Mouse (Mus musculus) layer of hippocampus, adult 9-10 months (tissue): ENCODE results near the gene Ganab.
A peak's percentile ranks its signal among the peaks of the same experiment; 100 is the strongest.
"Not testable (repeated sequence)": the region's sequence is repeated elsewhere in the genome, so short reads cannot be mapped to it uniquely, and the experiment has no call there.

Experiments used
- DNase-seq: peaks from one replicate; pipeline ENCODE4 v3.0.0; 2022; ENCODE audit warnings: low spot score

Gene Ganab

DNA sequence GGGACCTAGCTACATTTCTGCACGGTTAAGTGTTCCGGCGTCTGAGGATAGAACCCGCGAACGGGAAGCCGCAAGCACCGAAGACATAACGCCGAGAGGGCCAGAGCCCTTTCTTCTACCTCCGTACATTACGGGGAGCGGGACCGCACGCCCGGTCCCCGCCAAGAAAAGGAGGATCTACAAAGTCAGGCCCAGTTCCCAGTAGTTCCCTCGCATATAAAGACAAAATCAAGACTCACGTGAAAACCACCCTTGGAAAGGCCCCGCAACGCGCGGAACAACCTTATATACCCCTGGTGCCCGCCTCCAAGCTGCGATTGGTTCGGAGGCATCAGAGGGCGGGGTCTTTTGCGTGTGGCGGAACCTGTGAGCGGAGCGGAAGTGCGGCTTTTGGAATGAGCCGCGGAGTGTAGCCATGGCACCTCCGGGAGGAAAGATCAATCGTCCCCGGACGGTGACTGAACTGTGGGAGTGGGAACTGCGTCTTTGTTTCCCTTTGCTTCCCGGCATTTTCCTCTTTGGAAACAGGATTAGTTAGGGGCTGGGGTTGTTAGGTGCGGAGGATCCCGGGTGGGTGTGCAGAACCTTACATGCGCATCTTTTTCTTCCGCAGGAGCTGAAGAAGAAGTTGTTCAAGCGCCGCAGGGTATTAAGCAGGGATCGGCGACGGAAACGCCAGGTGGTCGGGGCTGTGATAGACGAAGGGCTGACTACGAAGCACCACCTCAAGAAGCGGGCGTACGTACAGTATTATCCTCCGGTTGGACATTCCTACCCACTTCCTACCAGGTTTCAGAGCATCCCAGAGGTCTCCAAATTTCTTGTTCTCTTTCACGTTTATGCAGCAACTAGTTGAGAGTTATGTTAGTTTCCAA, 9.1 kb upstream of the Ganab start, which contains the start of the genes 1810009A15Rik and Gm49416:
TSS of gene 1810009A15Rik (plus strand) at position 343 of the 875 bp plus-strand sequence.
TSS of gene Gm49416 (plus strand) at position 416 of the 875 bp plus-strand sequence.
- peak; percentile 87 for DNase-seq

DNA sequence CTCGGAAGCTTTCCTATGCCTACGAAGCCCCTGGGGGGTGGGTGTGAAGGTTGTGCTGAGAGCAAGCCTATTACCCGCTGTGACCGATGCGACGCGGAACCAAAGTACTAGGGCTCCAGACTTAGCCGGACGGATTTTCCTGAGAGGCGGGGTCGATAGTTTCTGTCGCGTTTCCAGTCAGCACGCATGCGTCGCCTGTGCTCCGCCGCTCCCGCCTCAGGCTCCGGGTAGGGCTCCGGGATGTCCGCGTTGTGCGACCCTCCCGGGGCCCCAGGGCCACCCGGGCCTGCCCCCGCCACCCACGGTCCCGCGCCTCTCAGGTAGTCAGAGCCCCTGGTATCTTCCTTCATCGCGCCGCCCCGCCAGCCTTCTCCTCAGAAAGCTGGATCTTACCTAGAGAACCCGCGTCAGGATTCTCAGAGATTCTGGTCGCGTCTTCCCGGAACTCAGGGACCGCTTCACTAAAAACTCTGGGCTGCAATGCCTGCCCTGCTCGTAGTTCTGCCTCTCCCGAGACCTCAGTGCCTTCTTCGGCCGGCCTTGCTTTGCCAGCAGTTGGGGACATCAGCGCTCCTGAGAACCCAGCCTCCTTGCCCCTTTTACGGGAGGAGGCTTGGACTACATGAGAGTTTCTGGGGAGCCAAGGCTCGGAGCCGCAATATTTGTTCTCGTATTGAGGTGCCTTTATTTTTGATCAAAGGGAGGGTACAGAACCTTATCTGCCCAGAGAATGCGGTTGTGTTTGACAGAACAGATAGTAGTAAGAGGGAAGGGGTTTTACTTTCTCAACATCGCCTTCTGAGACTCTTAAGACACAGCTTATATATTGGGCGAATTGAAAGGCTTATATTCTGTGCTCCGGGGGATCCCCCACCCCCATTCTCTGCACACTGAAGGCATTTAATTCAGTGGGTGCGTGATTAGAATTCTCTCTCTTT, 4.8 kb upstream of the Ganab start, which contains the start of gene Ints5:
TSS of gene Ints5 (plus strand) at position 177 of the 938 bp plus-strand sequence.
- DNase-seq: peak; percentile 55

DNA sequence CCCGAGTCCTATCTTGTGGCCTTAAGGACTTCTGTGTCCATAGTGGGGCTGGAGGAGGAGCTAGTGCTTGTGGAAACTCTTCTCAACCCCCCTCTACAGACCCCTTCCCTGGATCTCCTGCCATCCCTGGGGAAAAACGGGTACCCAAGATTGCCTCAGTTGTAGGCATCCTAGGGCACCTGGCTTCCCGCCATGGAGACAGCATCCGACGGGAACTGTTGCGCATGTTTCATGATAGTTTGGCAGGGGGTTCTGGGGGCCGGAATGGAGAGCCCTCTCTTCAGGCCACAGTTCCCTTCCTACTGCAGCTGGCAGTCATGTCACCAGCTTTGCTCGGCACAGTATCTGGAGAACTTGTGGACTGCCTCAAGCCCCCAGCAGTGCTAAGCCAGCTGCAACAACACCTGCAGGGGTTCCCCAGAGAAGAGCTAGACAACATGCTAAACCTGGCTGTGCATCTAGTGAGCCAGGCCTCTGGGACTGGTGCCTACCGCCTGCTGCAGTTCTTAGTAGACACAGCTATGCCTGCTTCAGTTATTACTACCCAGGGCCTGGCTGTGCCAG, 2.4 kb upstream of the Ganab start:
- no peak for DNase-seq

DNA sequence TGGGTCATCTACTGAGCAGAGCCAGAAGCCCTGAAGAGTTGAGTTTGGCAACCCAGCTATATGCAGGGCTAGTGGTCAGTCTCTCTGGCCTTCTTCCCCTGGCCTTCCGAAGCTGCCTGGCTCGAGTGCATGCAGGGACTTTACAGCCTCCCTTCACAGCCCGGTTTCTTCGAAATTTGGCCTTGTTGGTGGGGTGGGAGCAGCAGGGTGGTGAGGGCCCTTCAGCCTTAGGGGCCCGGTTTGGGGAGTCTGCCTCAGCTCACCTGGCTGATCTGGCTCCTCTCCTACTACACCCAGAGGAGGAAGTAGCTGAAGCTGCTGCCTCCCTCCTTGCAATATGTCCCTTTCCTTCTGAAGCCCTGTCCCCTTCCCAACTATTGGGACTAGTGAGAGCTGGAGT, 1.6 kb upstream of the Ganab start:
- DNase-seq: not testable (repeated sequence)

DNA sequence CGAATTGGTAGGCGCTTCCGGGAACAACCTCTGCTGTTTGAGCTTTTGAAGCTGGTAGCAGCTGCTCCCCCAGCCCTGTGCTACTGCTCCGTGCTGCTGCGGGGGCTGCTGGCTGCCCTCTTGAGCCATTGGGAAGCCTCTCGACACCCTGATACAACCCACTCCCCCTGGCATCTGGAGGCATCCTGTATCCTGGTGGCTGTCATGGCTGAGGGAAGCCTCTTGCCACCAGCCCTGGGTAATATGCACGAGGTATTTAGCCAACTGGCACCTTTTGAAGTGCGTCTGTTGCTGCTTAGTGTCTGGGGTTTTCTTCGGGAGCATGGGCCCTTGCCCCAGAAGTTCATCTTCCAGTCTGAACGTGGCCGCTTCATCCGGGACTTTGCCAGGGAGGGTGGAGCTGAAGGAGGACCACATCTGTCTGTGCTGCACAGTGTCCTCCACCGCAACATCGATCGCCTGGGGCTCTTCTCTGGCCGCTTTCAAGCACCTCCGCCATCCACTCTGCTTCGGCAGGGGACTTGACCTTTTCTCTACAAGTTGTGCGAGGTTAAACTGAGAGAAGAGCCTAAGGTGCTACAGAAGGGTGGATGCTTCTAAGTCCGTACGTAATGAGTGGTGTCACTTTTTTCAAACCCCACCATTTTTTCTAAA, 533 bp upstream of the Ganab start:
- not testable (repeated sequence) for DNase-seq

DNA sequence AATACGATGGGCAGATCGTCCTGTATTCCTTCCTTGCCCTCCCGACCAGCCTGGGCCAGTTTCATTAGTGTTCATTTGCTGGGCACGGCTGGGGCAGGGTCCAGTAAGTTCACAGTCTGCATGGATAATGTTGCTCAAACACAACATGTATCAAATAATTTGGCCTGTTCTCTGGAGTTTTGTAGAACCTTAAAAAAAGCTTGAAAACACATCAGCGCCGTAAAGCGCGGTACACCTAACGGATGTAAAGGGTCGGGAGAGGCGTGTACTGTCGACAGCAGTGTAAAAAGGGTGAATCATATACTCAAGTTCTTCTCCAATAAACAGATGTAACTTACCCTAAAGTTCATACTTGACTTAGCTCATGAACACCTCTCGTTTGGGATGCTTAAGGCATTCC, 705 bp downstream of the Ganab start:
- DNase-seq: no peak

DNA sequence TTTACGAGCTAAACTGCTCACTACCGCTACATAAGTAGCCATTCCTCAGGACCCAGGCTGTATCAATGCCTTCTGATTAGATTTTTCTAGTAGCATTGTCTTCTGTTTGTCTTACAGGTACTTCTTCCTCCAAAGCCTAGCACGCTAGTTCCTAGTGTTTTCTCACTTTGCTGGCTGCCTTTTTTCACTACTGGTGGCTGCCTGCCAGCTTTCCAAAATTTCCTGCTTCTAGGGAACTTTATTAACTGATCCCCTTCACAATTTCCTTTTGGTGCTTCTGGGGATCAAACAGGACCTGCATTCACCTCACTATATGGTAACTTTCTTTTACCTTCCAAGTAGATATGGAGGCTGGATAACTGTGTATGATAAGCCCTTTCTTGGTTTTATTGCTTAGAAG, 1.2 kb downstream of the Ganab start:
- no peak for DNase-seq

DNA sequence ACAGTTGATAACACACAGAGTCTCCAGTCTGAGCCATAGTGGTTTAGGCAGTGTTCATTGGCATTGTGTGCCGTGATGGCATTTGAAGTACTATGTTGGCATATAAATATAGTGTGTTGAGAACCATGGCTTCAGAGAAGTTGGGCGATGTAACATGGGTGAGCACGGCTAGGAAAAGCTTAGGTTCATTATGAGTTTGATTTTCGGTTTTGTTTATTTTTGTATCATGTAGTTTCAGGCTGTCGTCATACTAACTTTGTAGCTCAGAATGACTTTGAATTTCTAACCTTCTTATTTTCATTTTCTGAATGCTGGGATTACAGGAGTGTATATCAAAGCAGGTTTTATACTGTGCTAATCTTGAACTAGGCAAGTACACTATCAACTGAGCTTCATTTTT, 5.5 kb downstream of the Ganab start:
- no peak for DNase-seq

DNA sequence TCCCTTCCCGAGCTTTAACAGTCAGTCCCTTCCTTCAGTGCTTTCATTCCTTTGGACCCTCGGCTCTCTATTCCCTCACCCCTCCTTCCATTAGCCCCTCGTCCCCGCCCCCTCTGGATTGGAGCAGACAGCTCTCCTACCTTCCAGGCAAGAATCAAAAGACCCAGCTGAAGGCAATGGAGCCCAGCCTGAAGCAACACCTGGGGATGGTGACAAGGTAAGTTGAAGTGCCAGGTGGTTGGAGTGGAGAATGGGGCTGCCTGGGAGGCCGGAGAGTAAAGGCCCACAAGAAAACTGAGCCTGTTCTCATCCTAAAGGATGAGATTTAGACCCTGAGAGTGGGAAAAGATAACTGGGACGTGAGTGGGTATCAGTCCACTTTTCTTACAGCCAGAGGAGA, 10.7 kb downstream of the Ganab start:
- no peak for DNase-seq

DNA sequence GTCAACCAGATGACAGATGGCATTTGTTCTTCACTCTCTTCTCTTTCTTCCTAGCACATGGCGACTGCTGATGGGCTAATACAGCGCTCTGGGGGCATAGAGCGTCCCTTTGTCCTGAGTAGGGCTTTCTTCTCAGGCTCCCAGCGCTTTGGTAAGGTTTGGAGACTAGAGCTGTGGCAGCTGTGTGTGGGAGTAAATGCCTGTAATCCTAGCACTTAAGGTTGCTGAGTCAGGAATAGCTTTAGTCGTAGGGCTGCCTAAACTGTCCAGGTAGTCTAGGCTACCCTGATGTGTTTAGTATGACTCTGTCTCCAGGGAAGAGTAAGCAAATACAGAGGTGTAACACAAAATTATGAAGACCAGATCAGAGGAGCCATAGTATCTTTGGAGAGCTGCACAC, 13.9 kb downstream of the Ganab start:
- no peak for DNase-seq

DNA sequence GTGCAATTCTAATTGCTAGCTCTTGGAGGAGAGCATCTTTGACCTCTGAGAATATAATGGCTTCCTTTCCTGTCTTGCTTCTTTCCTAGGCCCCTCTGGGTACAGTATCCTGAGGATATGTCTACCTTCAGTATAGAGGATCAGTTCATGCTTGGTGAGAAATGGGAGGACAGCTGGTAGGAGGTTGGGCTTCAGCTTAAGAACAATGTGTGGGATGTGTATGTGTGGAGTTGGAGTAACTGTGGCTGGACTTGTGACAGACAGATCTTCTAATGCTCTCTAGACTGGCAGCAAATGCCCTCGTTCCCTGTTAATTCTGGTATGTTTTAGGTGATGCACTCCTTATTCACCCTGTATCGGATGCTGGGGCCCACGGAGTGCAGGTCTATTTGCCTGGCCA, 16.3 kb downstream of the Ganab start:
- peak; percentile 15 for DNase-seq

DNA sequence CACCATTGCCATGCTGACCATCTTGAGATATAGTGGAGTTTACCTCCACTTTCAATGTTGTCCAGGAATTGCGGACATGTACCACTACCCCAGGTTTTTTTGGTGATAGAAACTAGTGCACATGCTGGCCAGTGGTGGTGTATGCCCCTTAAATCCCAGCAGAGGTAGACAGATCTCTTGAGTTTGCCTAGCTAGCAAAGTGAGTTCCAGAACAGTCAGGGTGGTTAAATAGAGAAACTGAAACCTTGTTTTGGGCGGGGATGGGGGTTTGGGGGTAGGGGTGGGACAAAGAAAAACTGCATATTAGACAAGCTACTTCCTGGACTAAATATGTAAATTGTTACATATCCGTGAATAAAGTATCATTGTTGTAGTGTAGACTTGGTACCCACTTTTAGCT, 21.1 kb downstream of the Ganab start:
- DNase-seq: no peak

DNA sequence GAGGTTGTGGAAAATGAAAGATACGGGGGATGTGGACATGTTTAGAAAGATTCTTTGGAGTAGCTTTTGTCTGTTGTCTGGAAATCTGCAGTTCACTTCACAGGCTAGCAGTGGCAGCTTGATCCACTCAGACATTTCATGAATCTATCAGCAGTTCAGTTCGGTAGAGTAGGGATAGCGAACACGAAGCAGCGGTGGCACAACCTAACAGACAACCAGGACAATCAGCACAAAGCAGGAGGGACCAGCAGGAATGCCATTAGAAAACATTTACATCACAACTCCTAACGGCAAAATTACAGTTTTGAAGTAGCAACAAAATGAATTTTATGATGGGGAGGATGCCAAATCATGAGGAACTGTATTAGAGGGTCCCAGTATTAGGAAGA, 21.8 kb downstream of the Ganab start:
- no peak for DNase-seq

DNA sequence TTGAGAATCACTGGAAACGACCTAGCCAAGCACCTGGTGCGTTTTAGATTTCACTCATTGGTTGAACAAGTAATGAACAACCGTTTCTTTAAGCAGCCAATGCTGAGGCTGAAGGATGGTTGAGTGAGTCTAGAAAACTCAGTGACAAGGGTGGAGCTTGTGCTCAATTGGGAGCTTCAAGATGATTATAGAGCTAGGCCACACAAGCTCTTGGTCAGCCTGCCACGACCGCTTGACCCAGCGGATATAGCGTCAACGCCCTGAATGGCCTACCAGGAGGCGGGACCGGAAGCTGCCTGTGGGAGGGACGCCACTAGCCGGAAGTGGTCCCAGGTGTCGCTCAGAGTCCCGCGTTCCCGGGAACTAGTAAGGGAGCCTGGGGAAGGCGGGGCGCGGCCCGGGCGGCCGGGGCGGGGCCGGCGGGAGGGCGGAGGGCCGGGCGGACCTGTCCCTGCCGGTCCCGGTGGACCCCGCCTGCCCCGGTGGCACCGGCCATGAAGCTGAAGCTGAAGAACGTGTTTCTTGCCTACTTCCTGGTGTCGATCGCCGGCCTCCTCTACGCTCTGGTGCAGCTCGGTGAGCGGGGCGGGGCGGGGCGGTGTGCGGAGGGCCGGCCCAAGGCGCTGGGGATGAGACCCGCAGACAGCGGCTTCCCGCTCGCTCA, 22.3 kb downstream of the Ganab start, which contains the start of gene B3gat3:
TSS of gene B3gat3 (plus strand) at position 302 of the 664 bp plus-strand sequence.
- DNase-seq: peak; percentile 88

DNA sequence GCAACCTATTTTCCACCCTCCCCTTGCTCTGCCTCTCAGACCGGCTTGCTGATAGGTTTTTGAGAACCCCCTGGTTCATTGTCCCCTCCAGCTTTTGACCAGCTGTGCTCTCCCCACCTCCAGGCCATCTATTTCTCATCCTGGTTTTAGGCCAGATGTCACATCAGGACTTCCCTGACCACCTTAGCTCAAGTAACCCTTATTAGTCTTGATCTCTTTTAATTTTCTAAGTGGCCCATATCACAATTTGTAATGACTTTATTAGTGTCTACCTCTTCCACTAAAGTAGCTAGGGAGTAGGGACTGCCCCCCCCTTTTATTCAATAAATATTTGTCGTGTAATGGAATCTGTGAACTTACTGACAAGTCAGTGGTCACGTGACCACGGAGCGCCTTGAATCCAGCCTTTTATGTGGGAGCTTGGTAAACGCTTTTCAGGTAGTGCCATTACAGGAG, 23.0 kb downstream of the Ganab start:
- DNase-seq: no peak

DNA sequence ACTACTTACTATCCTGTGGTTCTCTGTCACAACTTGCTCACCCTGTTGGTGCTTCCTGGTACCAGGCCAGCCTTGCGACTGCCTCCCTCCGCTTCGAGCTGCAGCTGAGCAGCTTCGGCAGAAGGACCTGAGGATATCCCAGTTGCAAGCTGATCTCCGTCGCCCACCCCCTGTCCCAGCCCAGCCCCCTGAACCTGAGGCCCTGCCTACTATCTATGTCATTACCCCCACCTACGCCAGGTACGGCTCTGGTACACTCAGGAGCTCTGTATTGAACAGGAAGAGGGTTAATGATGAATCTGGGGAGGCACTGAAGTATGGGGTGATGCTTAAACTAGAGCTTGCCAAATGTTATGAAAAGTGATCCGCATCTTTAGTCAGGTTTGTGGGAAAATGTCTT, 23.9 kb downstream of the Ganab start:
- DNase-seq: no peak

DNA sequence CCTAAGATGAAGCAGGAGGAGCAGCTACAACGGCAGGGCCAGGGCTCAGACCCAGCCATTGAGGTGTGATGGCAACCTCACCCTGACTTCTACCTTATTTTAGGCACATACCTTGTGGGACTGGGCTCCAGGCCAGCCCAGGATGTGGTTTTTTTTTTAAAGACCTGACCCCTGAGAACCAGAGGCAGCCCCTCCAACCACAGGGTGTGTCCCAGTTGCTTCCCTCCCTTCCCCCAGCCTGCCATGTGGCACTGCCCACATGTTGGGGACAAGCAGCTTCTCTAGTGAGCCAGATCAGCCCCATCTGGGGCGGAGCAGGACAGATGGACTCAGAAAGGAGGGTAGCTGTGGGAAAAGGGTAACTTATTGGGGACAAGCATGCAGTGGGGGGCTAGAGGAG, 28.9 kb downstream of the Ganab start:
- DNase-seq: no peak

DNA sequence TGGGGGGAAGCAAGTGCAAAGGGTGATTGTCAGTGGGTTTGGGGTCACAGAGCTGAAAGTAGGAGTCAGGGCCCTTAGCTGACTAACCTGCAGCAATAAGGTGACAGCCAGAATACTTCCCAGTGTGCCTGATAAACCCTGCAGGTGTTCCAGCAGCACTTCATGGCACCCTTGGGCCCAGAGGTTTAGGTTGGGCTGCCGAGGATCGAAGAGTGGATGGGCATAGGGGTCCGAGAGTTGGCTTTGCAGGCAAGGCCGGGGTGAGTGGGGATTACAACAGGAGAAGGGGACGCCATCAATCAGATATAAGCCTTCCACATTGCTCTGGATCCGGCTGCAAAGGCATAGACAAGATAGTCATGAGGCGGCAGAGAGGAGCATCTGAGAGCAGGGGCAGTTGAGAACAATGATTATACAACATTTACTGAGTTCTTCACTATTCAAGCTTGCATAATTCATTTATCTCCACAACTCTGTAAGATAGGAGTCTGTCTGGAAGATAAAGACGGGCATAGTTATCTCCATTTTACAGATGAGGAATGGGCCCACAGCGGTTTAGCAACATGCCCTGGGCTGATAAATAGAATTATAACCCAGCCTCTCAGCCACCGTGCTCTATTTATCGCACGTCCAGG, 30.1 kb downstream of the Ganab start:
- DNase-seq: no peak

DNA sequence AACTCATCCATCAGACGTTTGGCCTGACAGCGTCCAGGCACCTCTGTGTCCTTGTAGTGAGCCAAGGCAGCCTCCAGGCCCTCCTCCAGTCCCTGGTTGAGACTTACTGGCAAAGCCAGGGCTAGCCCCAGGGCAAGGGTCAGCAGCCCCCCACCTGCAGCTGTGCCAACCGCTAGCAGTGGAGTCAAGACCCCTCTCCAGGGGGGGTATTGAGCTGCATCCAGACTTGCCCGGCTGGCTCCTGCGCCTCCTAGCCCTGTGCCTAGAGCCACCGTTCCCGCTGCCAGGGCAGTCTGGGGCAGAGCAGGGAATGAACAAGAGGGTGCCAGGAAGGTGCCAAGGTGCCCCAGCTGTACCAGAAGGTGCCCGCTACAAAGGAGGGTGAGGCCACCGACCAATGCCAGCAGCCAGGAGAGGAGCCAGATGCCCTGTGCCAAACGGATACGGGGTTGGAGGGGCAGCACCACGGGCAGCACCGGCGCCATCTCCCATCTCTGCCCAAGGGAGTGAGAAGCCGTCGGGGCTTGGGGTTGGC, 30.9 kb downstream of the Ganab start:
- no peak for DNase-seq
